Mouse (Mus musculus) kidney, embryonic 15.5 days (tissue): ENCODE results near the gene Shmt1. TPM values are rescaled to one million over a fixed set of nuclear protein-coding genes. Genes with fewer than 3 reads are reported as not detected.
A peak's percentile ranks its signal among the peaks of the same experiment; 100 is the strongest.

Experiments used
- ATAC-seq: fragments of 200-750 bp; cut with Nextera tagmentation; replicated peaks from 2 replicates; pipeline ENCODE4 v1.8.0; 2017; ENCODE audit warnings: moderate TSS enrichment; ENCODE audit not compliant: low FRiP score
- H3K27ac ChIP-seq: fragments of 300-500 bp; sonication (generic); 2 replicates; pipeline ENCODE4 v1.5.1; 2015; ENCODE audit warnings: mild to moderate bottlenecking, inconsistent platforms
- H3K27me3 ChIP-seq: fragments of 300-500 bp; sonication (generic); 2 replicates; pipeline ENCODE4 v1.6.1; 2015; ENCODE audit warnings: inconsistent platforms
- H3K36me3 ChIP-seq: fragments of 300-500 bp; sonication (generic); 2 replicates; pipeline ENCODE4 v1.6.1; 2015; ENCODE audit warnings: inconsistent platforms
- H3K4me1 ChIP-seq: fragments of 300-500 bp; sonication (generic); 2 replicates; pipeline ENCODE4 v1.6.1; 2015; ENCODE audit warnings: inconsistent platforms
- H3K4me2 ChIP-seq: fragments of 300-500 bp; sonication (generic); 2 replicates; pipeline ENCODE4 v1.6.1; 2015; ENCODE audit warnings: moderate library complexity, mild to moderate bottlenecking, inconsistent platforms
- H3K4me3 ChIP-seq: fragments of 300-500 bp; sonication (generic); replicated peaks from 2 replicates; pipeline ENCODE4 v1.5.1; 2015; ENCODE audit warnings: mild to moderate bottlenecking, inconsistent platforms
- H3K9ac ChIP-seq: fragments of 300-500 bp; sonication (generic); 2 replicates; pipeline ENCODE4 v1.6.1; 2015; ENCODE audit warnings: mild to moderate bottlenecking, inconsistent platforms
- H3K9me3 ChIP-seq: fragments of 300-500 bp; sonication (generic); replicated peaks from 2 replicates; pipeline ENCODE4 v1.6.1; 2016; ENCODE audit warnings: inconsistent platforms
- WGBS: fragments of 180-500 bp; shearing (Covaris S2); methylation state at CpG from one replicate; pipeline ENCODE4 v1.1.7; 2015; ENCODE audit warnings: mixed read lengths; 5-methylcytosine and 5-hydroxymethylcytosine counted together
- polyA plus RNA-seq: library from polyadenylated mRNA; unstranded; fragments of >200 nt; fragmentation: Nextera tagmentation; extraction: Ambion mirVana; gene quantifications from 2 replicates; pipeline ENCODE4 v1.2.1, GENCODE M21; 2015

Shmt1 gene
- polyA plus RNA-seq, 1 experiment from 2014 or later = 79.3 TPM

GRCm38 (mm10) chr11:60825191-60825590, 13.7 kb upstream of the Shmt1 start:
- WGBS = 67% methylated on average over 3 of the region's 3 CpGs
- Histone ChIP-seq H3K9me3 (no peaks in the 10 kb centered on the region), H3K36me3 (no peaks in the 10 kb centered on the region), H3K27me3 (no peaks in the 10 kb centered on the region), H3K27ac (no peak overlapping the region), H3K9ac (no peak overlapping the region), H3K4me1 (no peaks in the 10 kb centered on the region), H3K4me2 (no peak overlapping the region), H3K4me3 (no peak overlapping the region)
- no peak for ATAC-seq

GRCm38 (mm10) chr11:60823771-60824170, 12.3 kb upstream of the Shmt1 start:
- Histone ChIP-seq H3K4me3 (no peak overlapping the region), H3K4me1 (no peaks in the 10 kb centered on the region), H3K9me3 (no peaks in the 10 kb centered on the region), H3K36me3 (no peaks in the 10 kb centered on the region), H3K4me2 (no peak overlapping the region), H3K27ac (no peak overlapping the region), H3K9ac (no peak overlapping the region), H3K27me3 (no peaks in the 10 kb centered on the region)
- ATAC-seq = no peak
- 80% methylated on average over 2 of the region's 2 CpGs for WGBS

GRCm38 (mm10) chr11:60816398-60816797, 4.9 kb upstream of the Shmt1 start:
- H3K36me3 ChIP-seq = no peaks in the 10 kb centered on the region
- H3K4me1 ChIP-seq = no peaks in the 10 kb centered on the region
- no peak overlapping the region for H3K4me3 ChIP-seq
- no peak overlapping the region for H3K4me2 ChIP-seq
- H3K27ac ChIP-seq = no peak overlapping the region
- 63% methylated on average over 5 of the region's 5 CpGs for WGBS
- H3K9ac ChIP-seq = no peak overlapping the region
- no peak for ATAC-seq
- no peaks in the 10 kb centered on the region for H3K9me3 ChIP-seq
- no peaks in the 10 kb centered on the region for H3K27me3 ChIP-seq

GRCm38 (mm10) chr11:60811054-60811460, 461 bp downstream of the Shmt1 start:
- peak overlapping the region; percentile 48 for H3K9ac ChIP-seq
- peaks cover 33% of the 10 kb centered on the region for H3K4me1 ChIP-seq
- H3K4me2 ChIP-seq = peak overlapping the region; percentile 90
- H3K27ac ChIP-seq = peak overlapping the region; percentile 72
- H3K36me3 ChIP-seq = 0 out of 2 replicates have a peak, but pooled peaks cover 3% of the 10 kb centered on the region
- H3K27me3 ChIP-seq = no peaks in the 10 kb centered on the region
- peak overlapping the region; percentile 59 for H3K4me3 ChIP-seq
- under 1% methylated on average over 29 of the region's 29 CpGs for WGBS
- ATAC-seq = peak; percentile 97
- H3K9me3 ChIP-seq = no peaks in the 10 kb centered on the region

GRCm38 (mm10) chr11:60810046-60810965, 1.2 kb downstream of the Shmt1 start:
- ATAC-seq = peak; percentile 13
- no peaks in the 10 kb centered on the region for H3K9me3 ChIP-seq
- H3K36me3 ChIP-seq = 0 out of 2 replicates have a peak, but pooled peaks cover 3% of the 10 kb centered on the region
- peak overlapping the region; percentile 90 for H3K4me2 ChIP-seq
- peak overlapping the region; percentile 72 for H3K27ac ChIP-seq
- H3K4me3 ChIP-seq = peak overlapping the region; percentile 59
- H3K27me3 ChIP-seq = no peaks in the 10 kb centered on the region
- peaks cover 33% of the 10 kb centered on the region for H3K4me1 ChIP-seq
- 10% methylated on average over 14 of the region's 14 CpGs for WGBS
- peak overlapping the region; percentile 48 for H3K9ac ChIP-seq

- no peaks in the 10 kb centered on the region for H3K9me3 ChIP-seq
- H3K36me3 ChIP-seq = 0 out of 2 replicates have a peak, but pooled peaks cover 3% of the 10 kb centered on the region
- peak overlapping the region; percentile 72 for H3K27ac ChIP-seq
- peak overlapping the region; percentile 26; the same call in 1 of the 2 replicates for H3K9ac ChIP-seq
- no peaks in the 10 kb centered on the region for H3K27me3 ChIP-seq
- peak overlapping the region; percentile 59 for H3K4me3 ChIP-seq
- peak overlapping the region; percentile 90 for H3K4me2 ChIP-seq
- 44% methylated on average over 1 of the region's 1 CpGs for WGBS
- no peak for ATAC-seq
- H3K4me1 ChIP-seq = peaks cover 33% of the 10 kb centered on the region
Observed at GRCm38 (mm10) chr11:60809546-60809945, 2.0 kb downstream of the Shmt1 start.

GRCm38 (mm10) chr11:60808286-60809070, 3.0 kb downstream of the Shmt1 start:
- ATAC-seq = no peak
- 78% methylated on average over 4 of the region's 4 CpGs for WGBS
- no peaks in the 10 kb centered on the region for H3K27me3 ChIP-seq
- no peak overlapping the region for H3K4me3 ChIP-seq
- no peak overlapping the region for H3K27ac ChIP-seq
- H3K9ac ChIP-seq = peak overlapping the region; percentile 29; the same call in 1 of the 2 replicates
- H3K4me1 ChIP-seq = peaks cover 33% of the 10 kb centered on the region
- H3K4me2 ChIP-seq = peak overlapping the region; percentile 90
- no peaks in the 10 kb centered on the region for H3K9me3 ChIP-seq
- peaks cover 13% of the 10 kb centered on the region for H3K36me3 ChIP-seq

GRCm38 (mm10) chr11:60800892-60801291, 10.6 kb downstream of the Shmt1 start:
- H3K4me1 ChIP-seq = no peaks in the 10 kb centered on the region
- peaks cover 73% of the 10 kb centered on the region for H3K36me3 ChIP-seq
- H3K9ac ChIP-seq = no peak overlapping the region
- no peaks in the 10 kb centered on the region for H3K27me3 ChIP-seq
- H3K9me3 ChIP-seq = no peaks in the 10 kb centered on the region
- no peak for ATAC-seq
- H3K27ac ChIP-seq = no peak overlapping the region
- no peak overlapping the region for H3K4me3 ChIP-seq
- no peak overlapping the region for H3K4me2 ChIP-seq
- WGBS = 90% methylated on average over 1 of the region's 1 CpGs

- H3K4me3 ChIP-seq = no peak overlapping the region
- H3K27me3 ChIP-seq = no peaks in the 10 kb centered on the region
- H3K36me3 ChIP-seq = peaks cover 75% of the 10 kb centered on the region
- no peaks in the 10 kb centered on the region for H3K4me1 ChIP-seq
- no peaks in the 10 kb centered on the region for H3K9me3 ChIP-seq
- 89% methylated on average over 4 of the region's 4 CpGs for WGBS
- no peak for ATAC-seq
- no peak overlapping the region for H3K9ac ChIP-seq
- H3K27ac ChIP-seq = no peak overlapping the region
- H3K4me2 ChIP-seq = no peak overlapping the region
Observed at GRCm38 (mm10) chr11:60799977-60800376, 11.5 kb downstream of the Shmt1 start.

GRCm38 (mm10) chr11:60796342-60796741, 15.2 kb downstream of the Shmt1 start:
- no peak for ATAC-seq
- no peak overlapping the region for H3K4me2 ChIP-seq
- no peaks in the 10 kb centered on the region for H3K27me3 ChIP-seq
- no peaks in the 10 kb centered on the region for H3K9me3 ChIP-seq
- H3K4me1 ChIP-seq = no peaks in the 10 kb centered on the region
- no peak overlapping the region for H3K27ac ChIP-seq
- H3K4me3 ChIP-seq = no peak overlapping the region
- WGBS = 85% methylated on average over 11 of the region's 11 CpGs
- H3K36me3 ChIP-seq = peaks cover 85% of the 10 kb centered on the region
- no peak overlapping the region for H3K9ac ChIP-seq

GRCm38 (mm10) chr11:60790472-60790871, 21.0 kb downstream of the Shmt1 start:
- Histone ChIP-seq H3K27me3 (no peaks in the 10 kb centered on the region), H3K4me3 (no peak overlapping the region), H3K9me3 (no peaks in the 10 kb centered on the region), H3K4me1 (no peaks in the 10 kb centered on the region), H3K36me3 (peaks cover 91% of the 10 kb centered on the region), H3K9ac (no peak overlapping the region), H3K4me2 (no peak overlapping the region), H3K27ac (no peak overlapping the region)
- no peak for ATAC-seq
- WGBS = 85% methylated on average over 2 of the region's 2 CpGs

GRCm38 (mm10) chr11:60787595-60787994, 23.9 kb downstream of the Shmt1 start:
- H3K27ac ChIP-seq = no peak overlapping the region
- H3K9me3 ChIP-seq = no peaks in the 10 kb centered on the region
- ATAC-seq = no peak
- H3K4me3 ChIP-seq = no peak overlapping the region
- H3K9ac ChIP-seq = no peak overlapping the region
- WGBS = 70% methylated on average over 1 of the region's 1 CpGs
- H3K36me3 ChIP-seq = peaks cover 95% of the 10 kb centered on the region
- H3K4me2 ChIP-seq = no peak overlapping the region
- peaks cover under 1% of the 10 kb centered on the region for H3K4me1 ChIP-seq
- no peaks in the 10 kb centered on the region for H3K27me3 ChIP-seq
